Mouse (Mus musculus) heart, adult 18-20 months (tissue): ENCODE data around the gene Tldc2. TPM values are rescaled to one million over a fixed set of nuclear protein-coding genes. Genes with fewer than 3 reads are reported as not detected.
A peak's percentile ranks its signal among the peaks of the same experiment; 100 is the strongest.

Source experiments
- DNase-seq, 2 experiments: peaks; one replicate each; pipeline ENCODE4 v3.0.0; 2021 to 2022; ENCODE audit warnings: mixed read lengths in 1 of 2
- total RNA-seq, 2 experiments: library from RNA; stranded (reverse); gene quantifications; 2 replicates each; pipeline ENCODE4 v1.2.3; 2021

Gene Tldc2
- total RNA-seq, 2 experiments from 2014 or later, result not detected

DNA sequence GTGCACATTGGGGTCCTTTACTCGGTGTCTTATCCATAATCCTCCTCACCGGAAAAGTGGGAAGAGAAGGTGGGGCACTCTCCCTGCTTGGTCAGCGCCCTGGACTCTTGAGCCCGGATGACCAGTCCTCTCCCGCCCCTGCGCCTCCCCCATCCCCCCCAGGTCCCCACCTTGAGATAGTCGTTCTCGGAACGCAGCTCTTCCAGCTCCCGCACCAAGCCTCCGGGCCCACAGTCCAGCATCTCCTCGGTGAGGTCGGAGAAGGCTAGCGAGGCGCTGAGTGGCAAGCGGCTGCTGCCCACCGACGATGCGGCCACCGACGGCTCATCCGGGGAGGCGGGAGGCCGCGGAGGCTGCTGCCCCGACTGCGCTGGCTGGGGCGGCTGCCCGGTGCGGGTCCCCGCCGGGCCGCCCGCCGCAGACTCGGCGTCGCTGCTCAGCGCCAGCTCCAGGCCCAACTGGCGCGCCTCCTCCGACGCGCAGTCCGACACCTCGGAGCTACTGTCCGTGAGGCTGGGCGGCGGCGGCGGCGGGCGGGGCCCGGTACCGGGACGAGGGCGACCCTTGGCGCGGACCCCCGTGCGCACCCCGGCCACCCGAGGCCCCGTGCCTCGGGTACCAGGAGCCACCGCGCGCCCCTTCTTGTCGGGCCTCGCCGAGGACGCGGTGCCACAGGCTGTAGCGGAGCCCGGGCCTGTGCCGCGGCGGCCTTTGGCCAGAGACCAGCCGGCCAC is 8.6 kb upstream of the Tldc2 start:
- no peak for DNase-seq

DNA sequence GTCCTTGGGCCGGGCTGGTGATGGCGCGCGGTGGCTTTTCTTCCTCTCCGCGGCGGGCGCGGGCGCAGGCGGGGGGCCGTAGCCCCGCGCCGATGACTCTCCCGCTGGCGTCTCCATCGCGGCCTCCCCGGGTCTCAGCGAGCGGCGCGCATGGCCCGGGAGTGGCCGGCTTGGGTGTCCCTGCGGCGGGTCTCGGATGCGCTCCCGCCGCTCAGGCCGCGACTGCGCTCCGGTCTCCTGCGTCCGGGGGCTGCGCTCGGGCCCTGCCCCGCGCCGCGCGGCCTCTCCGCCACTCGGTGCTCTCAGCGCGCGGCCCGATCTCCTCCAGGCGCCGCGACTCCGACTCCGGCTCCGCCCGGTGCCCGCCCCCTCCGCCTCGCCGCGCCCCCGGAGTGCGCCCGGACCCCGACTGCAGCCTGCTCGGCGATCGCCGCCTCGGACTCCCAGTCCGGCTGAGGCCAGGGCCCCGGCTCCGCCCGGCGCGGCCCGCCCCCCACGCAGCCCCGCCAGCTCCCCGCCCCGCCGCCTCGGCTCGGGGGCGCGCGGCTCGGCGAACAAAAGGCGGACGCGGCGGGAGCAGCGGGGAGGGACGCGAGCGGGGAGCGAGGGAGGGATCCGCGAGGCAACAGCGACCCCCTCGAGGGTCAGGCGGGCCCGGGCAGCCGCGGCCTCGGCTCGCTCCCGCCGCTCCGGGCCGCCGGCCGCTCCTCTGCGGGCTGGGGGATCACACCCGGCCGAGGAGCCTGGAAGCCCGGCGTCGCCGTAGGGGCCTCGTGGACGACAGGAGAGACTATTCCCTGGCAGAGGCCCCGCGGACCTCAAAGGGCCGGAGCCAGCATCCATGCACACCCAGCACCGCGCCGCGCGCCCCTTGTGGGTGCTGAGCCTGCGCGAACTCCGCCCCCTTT is 7.8 kb upstream of the Tldc2 start, which contains the start of gene Soga1:
Soga1 (minus strand) TSS at position 462 of the 908 bp plus-strand sequence.
- DNase-seq, result peak; percentile 90 to 95

DNA sequence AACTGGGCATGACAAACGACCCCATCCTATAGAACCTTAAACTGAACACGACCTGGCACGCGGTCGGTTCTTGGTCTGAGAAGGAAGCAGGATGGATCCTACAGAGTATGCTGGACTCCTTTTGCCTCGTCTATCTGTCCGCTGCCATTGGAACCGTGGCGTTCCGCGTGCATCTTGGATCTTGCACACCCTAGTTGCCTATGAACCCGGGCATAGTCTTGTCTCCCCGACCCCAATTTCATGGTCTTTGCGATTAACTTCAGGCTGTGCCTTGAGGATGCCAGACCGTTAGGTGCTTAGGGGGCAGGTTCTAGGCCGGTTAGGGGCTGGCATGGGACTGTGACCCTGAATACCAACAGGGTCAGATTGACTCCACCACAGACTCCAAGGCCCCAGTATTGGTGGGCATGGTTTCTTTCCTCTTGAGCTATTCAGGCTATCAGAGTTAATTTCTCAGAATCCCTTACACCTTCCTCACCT is 7.1 kb upstream of the Tldc2 start:
- no peak for DNase-seq

DNA sequence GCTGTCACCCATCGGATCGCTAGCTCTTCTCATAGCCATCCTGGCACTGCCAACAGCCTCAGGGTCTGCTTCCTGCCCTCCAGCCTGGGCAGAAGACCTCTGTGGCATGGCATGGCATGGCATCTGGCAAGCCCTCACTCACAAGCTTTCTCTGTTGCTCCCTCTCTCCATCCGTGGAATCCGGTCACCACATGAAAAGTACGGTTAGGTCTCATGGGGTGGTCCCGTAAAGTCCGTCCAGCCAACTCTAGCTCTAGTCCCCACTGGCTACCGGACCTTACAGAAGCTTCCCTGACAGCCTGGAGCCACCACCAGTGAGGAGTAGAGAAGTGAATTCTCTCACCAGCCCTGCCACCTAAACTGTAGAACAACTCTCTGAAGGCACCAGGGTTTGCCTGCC is 5.5 kb upstream of the Tldc2 start:
- no peak for DNase-seq

GRCm38 (mm10) chr2:157081960-157082359 is 4.9 kb upstream of the Tldc2 start:
- no peak for DNase-seq

- no peak for DNase-seq
These were observed 1.8 kb upstream of the Tldc2 start for GRCm38 (mm10) chr2:157084831-157085585.

GRCm38 (mm10) chr2:157087536-157088317 is 872 bp downstream of the Tldc2 start:
- no peak for DNase-seq

- no peak for DNase-seq
These were observed 5.2 kb downstream of the Tldc2 start for GRCm38 (mm10) chr2:157092024-157092423.

DNA sequence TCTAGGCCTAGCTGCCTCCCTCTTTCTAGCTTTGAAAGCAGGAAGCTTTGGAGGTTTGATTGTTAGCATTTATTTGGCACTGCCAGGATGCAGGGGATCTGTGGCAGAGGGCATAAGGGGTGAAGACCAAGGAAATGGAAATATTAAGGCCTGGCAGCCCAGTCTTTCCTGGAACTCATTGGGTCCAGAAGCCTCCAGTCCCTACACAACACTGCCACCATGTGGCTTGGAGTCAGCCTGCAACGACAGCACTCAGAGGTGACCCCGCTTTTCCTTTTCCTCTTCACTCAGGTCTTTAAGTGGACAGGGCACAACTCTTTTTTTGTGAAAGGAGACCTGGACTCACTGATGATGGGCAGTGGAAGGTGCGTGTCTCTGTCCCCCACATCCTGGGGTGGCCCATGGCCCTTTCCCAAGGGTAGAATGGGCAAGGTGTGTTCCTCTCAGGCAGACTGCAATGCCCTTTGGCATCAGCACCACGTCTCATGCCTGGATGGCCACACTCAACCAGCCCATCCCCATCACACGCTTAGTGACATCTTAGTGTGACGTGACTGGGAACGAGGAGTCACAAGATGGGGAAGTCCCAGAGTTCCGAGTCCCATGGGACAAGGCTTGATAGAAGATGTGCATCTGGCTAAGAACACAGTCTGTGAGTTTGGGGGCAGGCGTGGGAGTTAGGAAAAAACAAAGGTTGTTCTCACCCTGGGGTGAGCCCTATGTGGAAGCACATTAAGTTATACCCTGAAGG is 8.3 kb downstream of the Tldc2 start:
- DNase-seq, result peak; percentile 71 to 91

- DNase-seq, result peak in 1 of 2 experiments; percentile 27
These were observed 12.9 kb downstream of the Tldc2 start for GRCm38 (mm10) chr2:157099532-157100318.

DNA sequence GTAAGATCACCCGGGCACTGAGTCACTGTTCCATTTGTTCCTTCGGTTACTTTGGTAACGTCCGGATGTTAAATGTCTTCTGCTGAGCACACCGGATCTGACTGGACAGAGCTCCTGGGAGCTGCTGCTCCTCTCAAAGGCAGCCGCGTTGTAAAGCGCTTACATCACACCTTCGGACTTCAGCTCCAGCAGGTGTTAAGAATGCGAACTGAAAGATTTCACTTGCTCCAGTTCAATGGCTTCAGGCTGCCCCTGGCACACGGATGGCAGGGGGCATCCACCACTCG is 13.4 kb downstream of the Tldc2 start:
- DNase-seq, result no peak

- DNase-seq, result no peak
These were observed 14.8 kb downstream of the Tldc2 start for GRCm38 (mm10) chr2:157101650-157102049.

- no peak for DNase-seq
These were observed 15.4 kb downstream of the Tldc2 start for GRCm38 (mm10) chr2:157102256-157102655.

- no peak for DNase-seq
These were observed 17.6 kb downstream of the Tldc2 start for GRCm38 (mm10) chr2:157104454-157104853.

DNA sequence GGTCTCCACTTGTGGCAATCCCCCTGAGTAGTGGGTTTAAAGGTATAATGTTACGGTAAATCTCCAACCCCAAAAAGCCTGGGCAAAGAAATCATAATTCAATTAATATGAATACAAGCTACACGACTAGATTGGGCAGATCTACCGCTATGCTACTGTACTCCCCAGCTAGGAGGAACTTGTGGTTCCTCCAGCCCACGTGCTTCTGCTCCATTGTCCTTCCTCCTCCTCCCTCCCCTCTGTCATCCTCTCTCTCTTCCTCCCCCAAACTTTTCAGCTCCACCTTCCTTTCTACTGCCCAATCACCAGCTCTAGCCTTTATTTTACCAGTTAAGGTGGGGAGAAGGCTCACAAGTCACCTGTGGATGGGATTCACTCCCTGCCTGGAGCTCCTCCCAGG is 21.4 kb downstream of the Tldc2 start:
- DNase-seq, result no peak

- peak in 1 of 2 experiments; percentile 47 for DNase-seq
These were observed 30.1 kb downstream of the Tldc2 start for GRCm38 (mm10) chr2:157116964-157117363.

- DNase-seq, result no peak
These were observed 31.7 kb downstream of the Tldc2 start for GRCm38 (mm10) chr2:157118556-157118955.

GRCm38 (mm10) chr2:157119075-157119474 is 32.2 kb downstream of the Tldc2 start:
- DNase-seq, result no peak

GRCm38 (mm10) chr2:157121766-157122165 is 34.9 kb downstream of the Tldc2 start:
- DNase-seq, result no peak

- DNase-seq, result no peak
These were observed 38.4 kb downstream of the Tldc2 start for GRCm38 (mm10) chr2:157125246-157125645.
